Mouse (Mus musculus) gastrocnemius, adult 2 months (tissue): ENCODE data around the gene Hnrnpab. TPM values are rescaled to one million over a fixed set of nuclear protein-coding genes. Genes with fewer than 3 reads are reported as not detected.
A peak's percentile ranks its signal among the peaks of the same experiment; 100 is the strongest.

ENCODE experiments used
- DNase-seq: peaks from one replicate; pipeline ENCODE4 v3.0.0; 2022
- H3K27ac ChIP-seq: fragments of 200-600 bp; 2 replicates; pipeline ENCODE4 v1.8.1; 2022; ENCODE audit warnings: mild to moderate bottlenecking
- H3K4me3 ChIP-seq: fragments of 200-600 bp; 2 replicates; pipeline ENCODE4 v1.8.1; 2022; ENCODE audit warnings: mild to moderate bottlenecking, moderate library complexity
- CTCF ChIP-seq: fragments of 200-600 bp; IDR thresholded peaks from 2 replicates; pipeline ENCODE4 v1.8.1; 2022; ENCODE audit warnings: antibody characterized with exemption, mild to moderate bottlenecking, moderate library complexity
- intact Hi-C: fragments of 180-260 bp; cut with DNase I; formaldehyde crosslinking; loops from one replicate; pipeline ENCODE4 v1.15.1; 2025
- total RNA-seq, 2 experiments: library from RNA; stranded (reverse); gene quantifications; 2 replicates each; pipeline ENCODE4 v1.2.3; 2021

Hnrnpab gene
- total RNA-seq, 2 experiments from 2014 or later = 95.0 to 112 TPM

- H3K27ac ChIP-seq = no peak overlapping the region
These were observed 37.8 kb downstream of the Hnrnpab start for GRCm38 (mm10) chr11:51568801-51569200.

GRCm38 (mm10) chr11:51565951-51566350 lies 40.7 kb downstream of the Hnrnpab start:
- DNase-seq = no peak
- intact Hi-C loops = no loop called here
- no peak overlapping the region for H3K27ac ChIP-seq
- no peak overlapping the region for H3K4me3 ChIP-seq
- peak; percentile 28 for TF ChIP-seq CTCF

More at GRCm38 (mm10) chr11:51568801-51569200, 37.8 kb downstream of the Hnrnpab start:
- intact Hi-C loops = no loop called here
- TF ChIP-seq CTCF = no peak
- H3K4me3 ChIP-seq = no peak overlapping the region
- no peak for DNase-seq

DNA sequence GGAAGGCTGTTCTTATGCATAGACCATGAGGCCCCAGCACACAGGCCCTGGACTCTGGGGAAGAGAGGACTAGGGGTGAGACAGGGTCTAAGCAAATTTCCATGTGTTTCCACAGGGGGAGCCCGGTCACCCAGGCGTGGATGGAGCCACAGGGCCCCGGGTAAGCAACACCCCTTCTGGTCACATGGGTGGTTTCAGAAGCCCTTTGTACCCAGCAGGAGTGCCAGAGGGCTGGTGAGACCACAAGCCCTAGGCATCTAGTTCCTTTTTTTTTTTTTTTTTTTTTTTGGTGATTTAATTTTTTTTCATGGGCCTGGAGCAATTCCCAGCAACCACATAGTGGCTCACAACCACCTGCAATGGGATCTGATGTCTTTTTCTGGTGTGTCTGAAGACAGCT lies 41.6 kb downstream of the Hnrnpab start:
- no peak overlapping the region for H3K27ac ChIP-seq
- DNase-seq = no peak
- TF ChIP-seq CTCF = no peak
- intact Hi-C loops = no loop called here
- H3K4me3 ChIP-seq = no peak overlapping the region

GRCm38 (mm10) chr11:51563276-51563675 lies 43.4 kb downstream of the Hnrnpab start:
- no peak for TF ChIP-seq CTCF
- H3K4me3 ChIP-seq = no peak overlapping the region
- intact Hi-C loops = no loop called here
- H3K27ac ChIP-seq = no peak overlapping the region
- no peak for DNase-seq

- Histone ChIP-seq H3K4me3 (no peak overlapping the region), H3K27ac (no peak overlapping the region)
- TF ChIP-seq CTCF = no peak
- DNase-seq = no peak
- intact Hi-C loops = no loop called here
These were observed 51.6 kb downstream of the Hnrnpab start for GRCm38 (mm10) chr11:51555066-51555465.

GRCm38 (mm10) chr11:51554590-51554989 lies 52.1 kb downstream of the Hnrnpab start:
- H3K27ac ChIP-seq = no peak overlapping the region
- no peak overlapping the region for H3K4me3 ChIP-seq

GRCm38 (mm10) chr11:51552091-51552490 lies 54.6 kb downstream of the Hnrnpab start:
- no peak for TF ChIP-seq CTCF
- intact Hi-C loops = no loop called here
- no peak overlapping the region for H3K4me3 ChIP-seq
- no peak overlapping the region for H3K27ac ChIP-seq
- DNase-seq = no peak

More at GRCm38 (mm10) chr11:51554590-51554989, 52.1 kb downstream of the Hnrnpab start:
- DNase-seq = no peak
- no peak for TF ChIP-seq CTCF
- intact Hi-C loops = no loop called here

DNA sequence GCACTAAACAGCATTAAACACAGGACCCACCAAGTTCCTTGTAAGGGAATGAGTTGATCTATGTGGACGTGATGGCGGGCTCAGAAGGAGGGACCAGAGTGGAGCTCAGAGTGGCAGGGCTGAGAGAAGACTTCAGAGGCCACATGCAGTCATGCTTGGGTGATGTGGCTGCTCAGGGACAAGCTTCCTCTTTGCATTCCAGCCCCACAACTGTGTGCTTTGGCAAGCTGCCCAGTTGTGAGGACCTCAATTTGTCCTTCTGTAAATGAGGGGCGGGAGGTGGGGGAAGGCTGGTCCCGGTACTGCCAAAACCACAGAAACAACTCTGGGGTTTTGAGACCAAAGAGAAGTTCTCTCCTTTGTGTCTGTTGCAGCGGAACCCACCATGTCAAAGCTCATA lies 55.4 kb downstream of the Hnrnpab start:
- Histone ChIP-seq H3K4me3 (no peak overlapping the region), H3K27ac (no peak overlapping the region)
- TF ChIP-seq CTCF = no peak
- no peak for DNase-seq
- intact Hi-C loops = no loop called here

Other genes starting within 250 kb of the Hnrnpab start
- gene Phykpl, start 22.1 kb downstream of the Hnrnpab start, total RNA-seq = 10 to 100 TPM; 15.5 to 15.8 TPM
- gene Nhp2, start 12.9 kb upstream of the Hnrnpab start, total RNA-seq = 10 to 100 TPM; 24.9 to 25.7 TPM
- 10 to 100 TPM; 11.4 to 11.6 TPM for gene Rmnd5b, start 29.0 kb upstream of the Hnrnpab start, total RNA-seq
- gene N4bp3, start 44.0 kb upstream of the Hnrnpab start, total RNA-seq = 1 to 10 TPM; 2.7 to 4.2 TPM
- under 1 TPM; 0.20 to 0.31 TPM for gene D930048N14Rik, start 44.1 kb upstream of the Hnrnpab start, total RNA-seq
- gene 0610009B22Rik, start 82.0 kb upstream of the Hnrnpab start, total RNA-seq = 10 to 100 TPM; 42.1 to 43.2 TPM
- gene Sec24a, start 156.8 kb upstream of the Hnrnpab start, total RNA-seq = 10 to 100 TPM; 41.1 to 56.0 TPM
- gene Sar1b, start 156.8 kb upstream of the Hnrnpab start, total RNA-seq = 100 to 1,000 TPM; 439 to 509 TPM